Mouse (Mus musculus) G1E (cell line): ENCODE results near the gene Gm26602. TPM values are rescaled to one million over a fixed set of nuclear protein-coding genes. Genes with fewer than 3 reads are reported as not detected.

Experiments
- ATAC-seq: 2 replicates; pipeline ENCODE4 v1.8.0; 2016; ENCODE audit warnings: mild to moderate bottlenecking; ENCODE audit not compliant: insufficient number of reproducible peaks, poor library complexity, low FRiP score, severe bottlenecking; ENCODE audit errors: extremely low read depth
- DNase-seq: peaks from one replicate; pipeline ENCODE4 v3.0.0; 2012; ENCODE audit warnings: low spot score
- H3K27me3 ChIP-seq: 2 replicates; pipeline ENCODE4 v1.6.1; 2012; ENCODE audit warnings: mild to moderate bottlenecking, low read length, inconsistent platforms; ENCODE audit not compliant: insufficient read depth
- H3K36me3 ChIP-seq: replicated peaks from 2 replicates; pipeline ENCODE3; 2012; ENCODE audit warnings: mild to moderate bottlenecking, inconsistent platforms
- H3K4me1 ChIP-seq: 2 replicates; pipeline ENCODE4 v1.6.1; 2012; ENCODE audit warnings: low read depth, low read length, inconsistent platforms, mixed read lengths; ENCODE audit not compliant: insufficient read depth
- H3K4me3 ChIP-seq: 2 replicates; pipeline ENCODE4 v1.5.1; 2012; ENCODE audit warnings: low read depth, mild to moderate bottlenecking, inconsistent platforms, low read length, moderate library complexity, mixed read lengths
- H3K9me3 ChIP-seq: replicated peaks from 2 replicates; pipeline ENCODE4 v1.6.1; 2012; ENCODE audit warnings: inconsistent platforms
- CTCF ChIP-seq: IDR thresholded peaks from 2 replicates; pipeline ENCODE4 v1.5.1; 2012; ENCODE audit warnings: low read depth, low read length, inconsistent platforms, mixed read lengths
- GATA1 ChIP-seq: IDR thresholded peaks from 2 replicates; pipeline ENCODE4 v1.6.1; 2012; ENCODE audit warnings: borderline replicate concordance, low read length, inconsistent platforms, mixed read lengths
- GATA2 ChIP-seq: IDR thresholded peaks from 2 replicates; pipeline ENCODE4 v1.6.1; 2012; ENCODE audit warnings: low read depth, low read length, inconsistent platforms, borderline replicate concordance
- POLR2AphosphoS5 ChIP-seq: IDR thresholded peaks from 2 replicates; pipeline ENCODE4 v1.6.1; 2012; ENCODE audit warnings: low read depth, low read length, inconsistent platforms; ENCODE audit not compliant: insufficient replicate concordance
- TAL1 ChIP-seq: conservative IDR thresholded peaks from 2 replicates; pipeline ENCODE4 v1.6.1; 2012; ENCODE audit warnings: low read depth, low read length, inconsistent platforms, mixed read lengths
- polyA plus RNA-seq: library from polyadenylated mRNA; stranded (reverse); fragments of >175 nt; gene quantifications from 2 replicates; pipeline ENCODE4 v1.2.3, GENCODE M21; 2012
- total RNA-seq, 2 experiments: library from RNA; stranded (forward) in 1 of 2; stranded (reverse) in 1 of 2; fragments of 200-1000 nt in 1 of 2; fragments of >200 nt in 1 of 2; fragmentation: Nextera tagmentation in 1 of 2; gene quantifications; 2 replicates each; pipeline ENCODE4 v1.2.3; 2014 to 2017

The Gm26602 gene
- total and polyA plus RNA-seq, 3 experiments, result 0.41 TPM; not detected in 2

GRCm38 (mm10) chr10:79865189-79865601, 45.5 kb upstream of the Gm26602 start:
- Histone ChIP-seq H3K4me3 (peak overlapping the region; percentile 6; the same call in 1 of the 2 replicates), H3K9me3 (no peaks in the 10 kb centered on the region), H3K27me3 (peaks cover 21% of the 10 kb centered on the region), H3K4me1 (peaks cover 56% of the 10 kb centered on the region), H3K36me3 (peaks cover 62% of the 10 kb centered on the region)
- TF ChIP-seq CTCF (no peak), TAL1 (no peak), GATA1 (no peak), POLR2AphosphoS5 (peak; percentile 87), GATA2 (no peak)
- no peak for DNase-seq
- no peak for ATAC-seq

- Histone ChIP-seq H3K36me3 (peaks cover 55% of the 10 kb centered on the region), H3K9me3 (no peaks in the 10 kb centered on the region), H3K4me1 (peaks cover 49% of the 10 kb centered on the region), H3K4me3 (no peak overlapping the region), H3K27me3 (peaks cover 24% of the 10 kb centered on the region)
- ATAC-seq (no peak), DNase-seq (no peak)
- TF ChIP-seq POLR2AphosphoS5 (no peak), TAL1 (no peak)
Measured at GRCm38 (mm10) chr10:79865801-79866295, 44.8 kb upstream of the Gm26602 start.

- DNase-seq (no peak), ATAC-seq (no peak)
- Histone ChIP-seq H3K27me3 (peaks cover 31% of the 10 kb centered on the region), H3K4me3 (no peak overlapping the region), H3K36me3 (peaks cover 48% of the 10 kb centered on the region), H3K4me1 (peaks cover 42% of the 10 kb centered on the region), H3K9me3 (no peaks in the 10 kb centered on the region)
- peak; percentile 9; the same call in 1 of the 2 replicates for TF ChIP-seq POLR2AphosphoS5
- TF ChIP-seq TAL1, result no peak
Measured at GRCm38 (mm10) chr10:79866601-79867000, 44.1 kb upstream of the Gm26602 start.

- ATAC-seq (no peak), DNase-seq (no peak)
- H3K9me3 ChIP-seq, result no peaks in the 10 kb centered on the region
- peaks cover 59% of the 10 kb centered on the region for H3K27me3 ChIP-seq
- TF ChIP-seq GATA1 (no peak), GATA2 (no peak), TAL1 (no peak), POLR2AphosphoS5 (no peak), CTCF (no peak)
- H3K4me3 ChIP-seq, result no peak overlapping the region
- peaks cover 34% of the 10 kb centered on the region for H3K4me1 ChIP-seq
- no peaks in the 10 kb centered on the region for H3K36me3 ChIP-seq
Measured at GRCm38 (mm10) chr10:79871845-79872244, 38.8 kb upstream of the Gm26602 start.

- H3K4me3 ChIP-seq, result no peak overlapping the region
- DNase-seq (no peak), ATAC-seq (no peak)
- H3K9me3 ChIP-seq, result no peaks in the 10 kb centered on the region
- TF ChIP-seq GATA1 (no peak), CTCF (no peak), POLR2AphosphoS5 (no peak), GATA2 (no peak), TAL1 (no peak)
- H3K4me1 ChIP-seq, result peaks cover 37% of the 10 kb centered on the region
- H3K36me3 ChIP-seq, result no peaks in the 10 kb centered on the region
- peaks cover 54% of the 10 kb centered on the region for H3K27me3 ChIP-seq
Measured at GRCm38 (mm10) chr10:79872862-79873261, 37.8 kb upstream of the Gm26602 start.

- H3K27me3 ChIP-seq, result peaks cover 54% of the 10 kb centered on the region
- H3K36me3 ChIP-seq, result no peaks in the 10 kb centered on the region
- no peaks in the 10 kb centered on the region for H3K9me3 ChIP-seq
- no peak overlapping the region for H3K4me3 ChIP-seq
- peaks cover 41% of the 10 kb centered on the region for H3K4me1 ChIP-seq
- ATAC-seq, result no peak
- DNase-seq, result no peak
- no peak for TF ChIP-seq TAL1
- no peak for TF ChIP-seq POLR2AphosphoS5
- no peak for TF ChIP-seq GATA2
Measured at GRCm38 (mm10) chr10:79873313-79873712, 37.3 kb upstream of the Gm26602 start.

GRCm38 (mm10) chr10:79873715-79874289, 36.9 kb upstream of the Gm26602 start:
- H3K27me3 ChIP-seq, result peaks cover 54% of the 10 kb centered on the region
- peak overlapping the region; percentile 60; the same call in 1 of the 2 replicates for H3K4me3 ChIP-seq
- peaks cover 43% of the 10 kb centered on the region for H3K4me1 ChIP-seq
- TF ChIP-seq GATA1, result no peak
- no peaks in the 10 kb centered on the region for H3K36me3 ChIP-seq
- DNase-seq (no peak), ATAC-seq (no peak)
- H3K9me3 ChIP-seq, result no peaks in the 10 kb centered on the region
